Mouse (Mus musculus) liver, embryonic 15.5 days (tissue): ENCODE measurements around the gene Rgs7. TPM values are rescaled to one million over a fixed set of nuclear protein-coding genes. Genes with fewer than 3 reads are reported as not detected.

Experiments used
- ATAC-seq: fragments of 200-750 bp; cut with Nextera tagmentation; 2 replicates; pipeline ENCODE4 v1.8.0; 2017; ENCODE audit warnings: moderate number of reproducible peaks, mild to moderate bottlenecking, moderate library complexity; ENCODE audit not compliant: insufficient read depth
- H3K27ac ChIP-seq: fragments of 300-500 bp; sonication (generic); replicated peaks from 2 replicates; pipeline ENCODE4 v1.5.1; 2015; ENCODE audit warnings: mild to moderate bottlenecking, inconsistent platforms
- H3K27me3 ChIP-seq: fragments of 300-500 bp; sonication (generic); 2 replicates; pipeline ENCODE4 v1.6.1; 2015; ENCODE audit warnings: mild to moderate bottlenecking, inconsistent platforms
- H3K36me3 ChIP-seq: fragments of 300-500 bp; sonication (generic); replicated peaks from 2 replicates; pipeline ENCODE4 v1.6.1; 2015; ENCODE audit warnings: moderate library complexity, mild to moderate bottlenecking, inconsistent platforms
- H3K4me1 ChIP-seq: fragments of 300-500 bp; sonication (generic); replicated peaks from 2 replicates; pipeline ENCODE4 v1.6.1; 2015; ENCODE audit warnings: inconsistent platforms
- H3K4me2 ChIP-seq: fragments of 300-500 bp; sonication (generic); 2 replicates; pipeline ENCODE4 v1.6.1; 2015; ENCODE audit warnings: moderate library complexity, mild to moderate bottlenecking, inconsistent platforms
- H3K4me3 ChIP-seq: fragments of 300-500 bp; sonication (generic); replicated peaks from 2 replicates; pipeline ENCODE4 v1.5.1; 2015; ENCODE audit warnings: mild to moderate bottlenecking, inconsistent platforms
- H3K9ac ChIP-seq: fragments of 300-500 bp; sonication (generic); 2 replicates; pipeline ENCODE4 v1.6.1; 2015; ENCODE audit warnings: moderate library complexity, mild to moderate bottlenecking, inconsistent platforms
- H3K9me3 ChIP-seq: fragments of 300-500 bp; sonication (generic); replicated peaks from 2 replicates; pipeline ENCODE4 v1.6.1; 2016; ENCODE audit warnings: inconsistent platforms
- WGBS: fragments of 180-500 bp; shearing (Covaris S2); methylation state at CpG from one replicate; pipeline ENCODE4 v1.1.7; 2015; ENCODE audit warnings: mixed read lengths; ENCODE audit not compliant: insufficient replicate concordance; 5-methylcytosine and 5-hydroxymethylcytosine counted together
- polyA plus RNA-seq: library from polyadenylated mRNA; unstranded; fragments of >200 nt; fragmentation: Nextera tagmentation; extraction: Ambion mirVana; gene quantifications from 2 replicates; pipeline ENCODE4 v1.2.1, GENCODE M21; 2015

Rgs7 gene
- polyA plus RNA-seq, 1 experiment from 2014 or later, result not detected

GRCm38 (mm10) chr1:175219563-175219962 is 272.7 kb downstream of the Rgs7 start:
- H3K4me2 ChIP-seq, result no peak overlapping the region
- no peak for ATAC-seq
- H3K4me3 ChIP-seq, result no peak overlapping the region
- no peaks in the 10 kb centered on the region for H3K4me1 ChIP-seq
- WGBS, result 57% methylated on average over 2 of the region's 2 CpGs
- no peak overlapping the region for H3K27ac ChIP-seq
- H3K9ac ChIP-seq, result no peak overlapping the region
- no peaks in the 10 kb centered on the region for H3K27me3 ChIP-seq
- no peaks in the 10 kb centered on the region for H3K36me3 ChIP-seq
- no peaks in the 10 kb centered on the region for H3K9me3 ChIP-seq

GRCm38 (mm10) chr1:175207004-175207403 is 285.3 kb downstream of the Rgs7 start:
- Histone ChIP-seq H3K4me1 (no peaks in the 10 kb centered on the region), H3K9ac (no peak overlapping the region), H3K4me3 (no peak overlapping the region), H3K36me3 (no peaks in the 10 kb centered on the region), H3K4me2 (no peak overlapping the region), H3K27me3 (no peaks in the 10 kb centered on the region), H3K9me3 (no peaks in the 10 kb centered on the region), H3K27ac (no peak overlapping the region)
- WGBS, result 49% methylated on average over 2 of the region's 2 CpGs
- ATAC-seq, result no peak

DNA sequence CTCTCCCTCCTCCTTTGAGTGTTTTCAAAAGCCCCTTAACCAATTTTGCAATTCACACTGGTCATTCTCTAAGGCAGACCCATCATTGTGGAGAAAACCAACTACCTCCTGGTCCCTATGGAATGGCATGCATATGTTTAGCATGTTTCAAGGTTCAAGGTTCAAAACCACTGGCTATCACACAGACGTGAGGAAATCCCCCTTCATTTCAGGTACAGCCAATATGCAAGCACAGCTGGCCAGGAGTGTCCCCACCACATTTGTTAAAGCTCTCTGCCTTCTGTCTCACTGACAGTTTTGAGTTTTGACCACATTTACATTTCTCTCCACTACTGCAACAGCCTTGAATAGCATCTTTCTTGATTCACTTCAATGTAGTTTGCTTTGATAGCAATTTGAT is 286.7 kb downstream of the Rgs7 start:
- Histone ChIP-seq H3K36me3 (no peaks in the 10 kb centered on the region), H3K4me3 (no peak overlapping the region), H3K4me2 (no peak overlapping the region), H3K27me3 (no peaks in the 10 kb centered on the region), H3K9ac (no peak overlapping the region), H3K27ac (no peak overlapping the region), H3K4me1 (no peaks in the 10 kb centered on the region), H3K9me3 (no peaks in the 10 kb centered on the region)
- no peak for ATAC-seq
- 27% methylated on average over 1 of the region's 1 CpGs for WGBS

- no peak overlapping the region for H3K9ac ChIP-seq
- no peaks in the 10 kb centered on the region for H3K9me3 ChIP-seq
- no peak overlapping the region for H3K4me2 ChIP-seq
- no peak overlapping the region for H3K27ac ChIP-seq
- no peak for ATAC-seq
- H3K4me1 ChIP-seq, result no peaks in the 10 kb centered on the region
- 45% methylated on average over 1 of the region's 1 CpGs for WGBS
- H3K36me3 ChIP-seq, result no peaks in the 10 kb centered on the region
- H3K4me3 ChIP-seq, result no peak overlapping the region
- H3K27me3 ChIP-seq, result no peaks in the 10 kb centered on the region
Observed at GRCm38 (mm10) chr1:175203544-175203943, 288.8 kb downstream of the Rgs7 start.

DNA sequence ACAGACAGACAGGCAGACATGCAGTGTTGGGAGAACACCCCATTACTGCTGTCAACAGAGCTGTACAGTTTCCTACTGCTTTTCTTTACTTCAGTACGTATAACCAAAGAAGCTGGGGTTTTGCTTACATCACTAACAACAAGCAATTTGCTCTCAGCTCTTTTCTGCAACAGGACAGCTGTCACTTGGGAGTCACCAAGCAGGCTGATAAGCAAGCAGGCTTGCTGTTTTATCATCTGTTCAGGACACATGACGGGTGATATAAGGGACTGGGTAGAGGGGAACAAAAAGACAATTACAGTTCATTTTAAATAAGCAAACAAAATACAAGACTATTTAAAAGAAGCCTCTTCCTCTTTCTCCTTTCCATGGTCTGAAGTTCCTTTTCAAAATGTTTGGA is 289.4 kb downstream of the Rgs7 start:
- no peak for ATAC-seq
- Histone ChIP-seq H3K9ac (no peak overlapping the region), H3K4me2 (no peak overlapping the region), H3K27me3 (no peaks in the 10 kb centered on the region), H3K4me3 (no peak overlapping the region), H3K9me3 (no peaks in the 10 kb centered on the region), H3K4me1 (no peaks in the 10 kb centered on the region), H3K27ac (no peak overlapping the region), H3K36me3 (no peaks in the 10 kb centered on the region)
- 37% methylated on average over 2 of the region's 2 CpGs for WGBS

GRCm38 (mm10) chr1:175198881-175199280 is 293.4 kb downstream of the Rgs7 start:
- H3K4me2 ChIP-seq, result no peak overlapping the region
- no peak overlapping the region for H3K27ac ChIP-seq
- no peak for ATAC-seq
- H3K27me3 ChIP-seq, result no peaks in the 10 kb centered on the region
- H3K4me1 ChIP-seq, result no peaks in the 10 kb centered on the region
- 69% methylated on average over 4 of the region's 4 CpGs for WGBS
- no peaks in the 10 kb centered on the region for H3K36me3 ChIP-seq
- H3K9me3 ChIP-seq, result no peaks in the 10 kb centered on the region
- H3K9ac ChIP-seq, result no peak overlapping the region
- no peak overlapping the region for H3K4me3 ChIP-seq

GRCm38 (mm10) chr1:175195806-175196205 is 296.5 kb downstream of the Rgs7 start:
- Histone ChIP-seq H3K4me2 (no peak overlapping the region), H3K27ac (no peak overlapping the region), H3K9ac (no peak overlapping the region), H3K36me3 (no peaks in the 10 kb centered on the region), H3K27me3 (no peaks in the 10 kb centered on the region), H3K9me3 (no peaks in the 10 kb centered on the region), H3K4me3 (no peak overlapping the region), H3K4me1 (no peaks in the 10 kb centered on the region)
- no peak for ATAC-seq
- WGBS, result 56% methylated on average over 4 of the region's 4 CpGs

DNA sequence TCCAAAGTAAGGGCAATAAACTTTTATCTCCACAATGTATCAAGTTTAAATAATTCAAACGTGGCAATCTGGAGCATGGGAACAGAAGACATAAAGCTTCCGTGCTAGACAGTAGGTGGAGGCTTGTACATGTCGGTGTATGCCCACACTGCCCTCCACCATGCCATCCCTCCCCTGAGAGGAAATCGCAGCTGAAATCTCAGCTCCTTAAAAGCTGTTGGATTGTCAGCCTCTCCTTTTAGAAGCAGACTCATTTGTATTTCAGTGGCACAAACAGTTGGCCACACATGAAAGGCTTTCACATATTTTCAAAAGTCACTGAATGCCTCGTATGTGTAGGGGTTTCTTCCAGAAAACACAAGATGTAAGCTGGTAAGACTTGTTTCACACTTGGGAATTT is 304.1 kb downstream of the Rgs7 start:
- no peak for ATAC-seq
- H3K4me3 ChIP-seq, result no peak overlapping the region
- no peaks in the 10 kb centered on the region for H3K27me3 ChIP-seq
- H3K27ac ChIP-seq, result no peak overlapping the region
- H3K4me2 ChIP-seq, result no peak overlapping the region
- H3K9me3 ChIP-seq, result no peaks in the 10 kb centered on the region
- no peaks in the 10 kb centered on the region for H3K4me1 ChIP-seq
- no peak overlapping the region for H3K9ac ChIP-seq
- H3K36me3 ChIP-seq, result no peaks in the 10 kb centered on the region
- WGBS, result 57% methylated on average over 5 of the region's 5 CpGs

GRCm38 (mm10) chr1:175185211-175185610 is 307.1 kb downstream of the Rgs7 start:
- Histone ChIP-seq H3K4me3 (no peak overlapping the region), H3K36me3 (no peaks in the 10 kb centered on the region), H3K27ac (no peak overlapping the region), H3K4me2 (no peak overlapping the region), H3K4me1 (no peaks in the 10 kb centered on the region), H3K9ac (no peak overlapping the region), H3K27me3 (no peaks in the 10 kb centered on the region), H3K9me3 (no peaks in the 10 kb centered on the region)
- WGBS, result 50% methylated on average over 2 of the region's 2 CpGs
- ATAC-seq, result no peak

DNA sequence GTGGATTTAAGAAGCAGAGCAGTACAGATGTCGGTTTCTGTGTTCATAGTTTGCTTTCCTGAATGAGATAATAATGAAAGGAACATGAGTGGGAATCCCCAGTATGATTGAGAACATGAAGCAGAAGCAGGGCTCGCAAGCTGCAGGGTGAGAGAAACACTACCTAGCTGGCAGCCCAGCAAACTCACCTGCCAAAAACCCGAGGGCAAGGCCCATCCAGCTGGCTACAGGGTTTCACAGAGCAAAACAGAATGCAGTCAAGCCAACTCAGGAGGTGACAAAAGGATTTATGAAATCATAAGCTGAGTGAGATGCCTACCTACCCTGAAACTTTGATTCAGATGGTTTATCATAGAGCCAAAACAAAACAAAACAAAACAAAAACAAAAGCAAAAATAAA is 307.6 kb downstream of the Rgs7 start:
- WGBS, result 30% methylated on average over 3 of the region's 3 CpGs
- no peaks in the 10 kb centered on the region for H3K27me3 ChIP-seq
- no peaks in the 10 kb centered on the region for H3K36me3 ChIP-seq
- H3K9me3 ChIP-seq, result no peaks in the 10 kb centered on the region
- H3K9ac ChIP-seq, result no peak overlapping the region
- H3K27ac ChIP-seq, result no peak overlapping the region
- no peaks in the 10 kb centered on the region for H3K4me1 ChIP-seq
- no peak overlapping the region for H3K4me3 ChIP-seq
- ATAC-seq, result no peak
- no peak overlapping the region for H3K4me2 ChIP-seq

DNA sequence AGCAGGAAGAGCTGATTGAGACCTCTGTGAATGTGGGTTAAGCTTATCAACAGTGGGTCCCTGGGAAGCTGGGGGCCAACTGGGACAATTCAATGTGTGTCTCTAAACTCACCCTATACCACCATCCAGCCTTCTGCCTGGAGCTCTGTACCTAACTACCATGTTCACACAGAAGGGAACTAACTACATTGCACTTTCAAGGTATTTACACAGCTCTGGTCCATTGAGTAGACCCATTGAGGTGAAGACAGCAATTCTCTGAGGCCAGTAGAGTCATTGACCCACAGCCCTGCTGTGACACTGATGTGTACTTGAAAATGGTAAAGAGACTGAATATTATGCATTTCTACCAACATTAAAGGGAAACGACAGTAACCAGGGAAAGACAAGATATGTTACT is 313.6 kb downstream of the Rgs7 start:
- ATAC-seq, result no peak
- WGBS, result 49% methylated on average over 1 of the region's 1 CpGs
- no peak overlapping the region for H3K27ac ChIP-seq
- H3K27me3 ChIP-seq, result no peaks in the 10 kb centered on the region
- no peak overlapping the region for H3K4me3 ChIP-seq
- H3K36me3 ChIP-seq, result no peaks in the 10 kb centered on the region
- no peak overlapping the region for H3K9ac ChIP-seq
- H3K4me1 ChIP-seq, result no peaks in the 10 kb centered on the region
- no peaks in the 10 kb centered on the region for H3K9me3 ChIP-seq
- H3K4me2 ChIP-seq, result no peak overlapping the region

DNA sequence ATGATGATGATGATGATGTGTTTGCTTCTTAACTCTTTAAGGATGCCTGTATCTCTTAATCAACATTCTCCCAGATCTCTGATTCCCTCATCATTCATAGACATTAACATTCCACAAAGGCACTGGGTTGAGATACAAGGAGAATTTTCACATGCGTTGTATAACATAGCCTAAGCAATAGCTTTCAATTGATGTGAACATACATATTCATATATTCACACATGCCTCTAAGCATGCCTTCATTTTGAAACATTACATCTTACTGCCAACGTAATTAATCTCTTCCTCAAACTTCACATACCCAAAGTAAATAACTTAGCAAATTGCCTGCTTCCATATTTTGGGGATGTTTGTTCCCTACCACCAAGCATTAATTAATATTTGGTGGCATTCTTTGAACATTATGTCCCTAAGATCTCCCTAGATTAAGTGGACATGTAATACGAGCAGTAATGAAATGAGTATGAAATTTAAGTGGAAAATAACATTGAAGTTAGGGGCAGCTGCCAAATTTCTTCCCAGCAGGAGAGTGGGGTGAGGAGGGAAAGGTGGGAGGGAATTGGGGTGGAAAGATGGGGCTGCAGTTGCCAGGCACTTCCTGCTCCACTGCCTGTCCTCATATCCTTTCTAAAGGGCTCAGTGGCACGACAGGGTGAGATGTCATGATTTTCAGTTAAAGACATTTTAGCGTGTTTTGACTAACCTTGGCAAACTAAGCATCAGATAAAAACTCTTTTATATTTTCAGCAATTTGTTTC is 317.2 kb downstream of the Rgs7 start:
- Histone ChIP-seq H3K36me3 (no peaks in the 10 kb centered on the region), H3K27me3 (no peaks in the 10 kb centered on the region), H3K9me3 (no peaks in the 10 kb centered on the region), H3K4me3 (no peak overlapping the region), H3K9ac (no peak overlapping the region), H3K4me1 (no peaks in the 10 kb centered on the region), H3K27ac (no peak overlapping the region), H3K4me2 (no peak overlapping the region)
- no peak for ATAC-seq
- WGBS, result 45% methylated on average over 5 of the region's 5 CpGs
